Mouse (Mus musculus): ENCODE measurements at regions not wholly inside any gene's neighbourhood (a gene's known extent, or its start where the extent isn't known, plus 50 kb on each side); places are given as distances from the start of the nearest gene placed in this dataset.

DNA sequence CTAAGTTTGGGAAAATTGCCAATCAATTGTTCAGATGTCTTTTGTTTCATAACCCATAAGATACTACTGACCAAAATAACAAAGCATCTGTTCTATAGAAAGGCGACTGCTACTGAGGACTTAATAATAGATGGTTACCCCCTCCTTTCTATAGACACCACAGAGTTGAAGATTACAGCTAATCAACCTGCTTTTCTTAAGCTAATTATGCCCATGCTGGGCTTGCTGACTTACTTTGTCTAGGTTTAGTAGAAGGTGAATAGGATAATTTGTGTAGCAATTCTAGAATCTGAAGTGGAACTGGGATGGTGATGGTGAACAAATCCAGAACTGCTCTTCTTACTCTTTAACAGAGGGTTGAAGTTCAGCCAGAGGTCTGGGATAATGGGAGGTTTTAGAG, 53.8 kb upstream of the Tbx18 start:
- Histone ChIP-seq H3K4me2 (replicated peaks) (no peak overlapping the region), H3K27ac (no peak overlapping the region), H3K36me3 (no peaks in the 10 kb centered on the region), H3K9me3 (no peaks in the 10 kb centered on the region), H3K27me3 (replicated peaks) (no peaks in the 10 kb centered on the region), H3K4me3 (replicated peaks) (no peak overlapping the region), H3K9ac (no peak overlapping the region), H3K4me1 (replicated peaks) (no peaks in the 10 kb centered on the region)
- WGBS = 73% methylated on average over 1 of the region's 1 CpGs
- no peak for ATAC-seq

DNA sequence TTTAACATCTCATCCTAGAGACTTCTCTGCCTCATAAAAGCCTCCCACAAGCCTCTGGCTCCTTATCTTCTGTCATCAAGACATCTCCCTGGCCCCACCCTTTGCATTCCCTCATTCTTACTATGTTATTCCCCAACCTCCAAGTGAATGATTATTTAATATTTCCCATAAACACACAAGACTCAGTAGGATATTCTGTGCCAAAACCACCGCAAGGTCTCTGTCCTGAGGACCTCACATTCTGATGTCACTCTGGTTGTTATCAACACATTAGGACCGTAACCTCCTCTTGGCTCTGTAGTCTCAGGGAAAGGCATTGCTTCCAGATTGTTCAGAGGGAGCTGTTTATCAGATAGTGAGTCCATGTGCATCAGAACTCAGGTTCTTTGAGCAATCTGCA, 80.7 kb upstream of the Tbx18 start:
- Histone ChIP-seq H3K4me3 (replicated peaks) (no peak overlapping the region), H3K27ac (no peak overlapping the region), H3K36me3 (no peaks in the 10 kb centered on the region), H3K27me3 (replicated peaks) (no peaks in the 10 kb centered on the region), H3K9ac (no peak overlapping the region), H3K4me2 (replicated peaks) (no peak overlapping the region), H3K9me3 (no peaks in the 10 kb centered on the region), H3K4me1 (replicated peaks) (no peaks in the 10 kb centered on the region)
- 55% methylated on average over 2 of the region's 2 CpGs for WGBS
- ATAC-seq = no peak

GRCm38 (mm10) chr9:87822276-87822675, 91.2 kb upstream of the Tbx18 start:
- H3K4me3 ChIP-seq (replicated peaks) = no peak overlapping the region
- no peak overlapping the region for H3K27ac ChIP-seq
- H3K9ac ChIP-seq = no peak overlapping the region
- H3K27me3 ChIP-seq (replicated peaks) = no peaks in the 10 kb centered on the region
- no peak overlapping the region for H3K4me2 ChIP-seq (replicated peaks)
- H3K9me3 ChIP-seq = no peaks in the 10 kb centered on the region
- no peaks in the 10 kb centered on the region for H3K4me1 ChIP-seq (replicated peaks)
- no peaks in the 10 kb centered on the region for H3K36me3 ChIP-seq
- ATAC-seq = no peak
- WGBS = 77% methylated on average over 5 of the region's 5 CpGs

GRCm38 (mm10) chr9:87824691-87825230, 93.7 kb upstream of the Tbx18 start:
- no peaks in the 10 kb centered on the region for H3K36me3 ChIP-seq
- H3K9ac ChIP-seq = no peak overlapping the region
- no peak overlapping the region for H3K27ac ChIP-seq
- H3K4me3 ChIP-seq (replicated peaks) = no peak overlapping the region
- no peaks in the 10 kb centered on the region for H3K9me3 ChIP-seq
- no peaks in the 10 kb centered on the region for H3K27me3 ChIP-seq (replicated peaks)
- H3K4me1 ChIP-seq (replicated peaks) = no peaks in the 10 kb centered on the region
- ATAC-seq = no peak
- no peak overlapping the region for H3K4me2 ChIP-seq (replicated peaks)
- WGBS = 73% methylated on average over 8 of the region's 8 CpGs

DNA sequence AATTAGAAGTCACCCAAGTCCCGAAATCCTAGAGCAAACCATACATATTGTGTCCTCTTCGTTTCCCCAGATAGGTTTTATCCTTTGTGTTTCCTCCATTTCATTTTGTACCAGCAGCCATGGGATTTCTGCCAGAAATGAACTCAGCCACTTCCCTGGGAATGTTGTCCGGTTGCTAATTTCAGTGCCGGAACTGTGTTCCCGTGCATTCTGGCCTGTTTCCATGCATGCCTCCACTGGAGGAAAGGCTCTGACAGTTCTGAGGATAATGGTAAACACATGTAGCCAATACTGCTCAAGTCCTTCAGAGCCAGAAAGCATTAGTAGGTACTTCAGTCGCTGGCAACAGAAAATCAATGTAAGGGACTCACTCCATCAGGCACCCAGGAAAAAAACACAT, 112.8 kb upstream of the Tbx18 start:
- no peak overlapping the region for H3K27ac ChIP-seq
- no peak overlapping the region for H3K4me3 ChIP-seq (replicated peaks)
- WGBS = 47% methylated on average over 6 of the region's 6 CpGs
- no peaks in the 10 kb centered on the region for H3K4me1 ChIP-seq (replicated peaks)
- no peaks in the 10 kb centered on the region for H3K27me3 ChIP-seq (replicated peaks)
- H3K36me3 ChIP-seq = no peaks in the 10 kb centered on the region
- ATAC-seq = no peak
- H3K9me3 ChIP-seq = no peaks in the 10 kb centered on the region
- H3K9ac ChIP-seq = no peak overlapping the region
- no peak overlapping the region for H3K4me2 ChIP-seq (replicated peaks)

DNA sequence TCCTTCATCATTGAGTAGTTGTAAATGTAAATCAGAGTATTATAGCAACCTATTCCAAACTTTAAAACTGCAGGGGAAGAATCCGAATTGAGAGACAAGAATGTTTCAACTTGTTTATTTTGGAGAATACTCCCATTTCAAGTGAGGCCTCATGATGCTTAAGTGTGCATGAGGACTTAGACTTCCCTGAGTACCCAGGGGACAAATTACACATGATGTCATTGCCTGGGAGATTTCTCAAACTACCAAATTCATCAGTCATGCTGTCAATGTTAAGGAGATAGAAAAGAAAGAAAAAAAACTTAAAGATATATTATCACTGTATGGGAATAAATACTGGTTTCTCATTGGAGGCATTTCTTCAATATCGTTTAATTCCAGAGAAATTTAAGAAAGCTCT, 113.4 kb upstream of the Tbx18 start:
- no peaks in the 10 kb centered on the region for H3K36me3 ChIP-seq
- no peaks in the 10 kb centered on the region for H3K27me3 ChIP-seq (replicated peaks)
- ATAC-seq = no peak
- no peak overlapping the region for H3K4me2 ChIP-seq (replicated peaks)
- no peaks in the 10 kb centered on the region for H3K4me1 ChIP-seq (replicated peaks)
- H3K27ac ChIP-seq = no peak overlapping the region
- no peak overlapping the region for H3K9ac ChIP-seq
- 68% methylated on average over 2 of the region's 2 CpGs for WGBS
- no peak overlapping the region for H3K4me3 ChIP-seq (replicated peaks)
- no peaks in the 10 kb centered on the region for H3K9me3 ChIP-seq

DNA sequence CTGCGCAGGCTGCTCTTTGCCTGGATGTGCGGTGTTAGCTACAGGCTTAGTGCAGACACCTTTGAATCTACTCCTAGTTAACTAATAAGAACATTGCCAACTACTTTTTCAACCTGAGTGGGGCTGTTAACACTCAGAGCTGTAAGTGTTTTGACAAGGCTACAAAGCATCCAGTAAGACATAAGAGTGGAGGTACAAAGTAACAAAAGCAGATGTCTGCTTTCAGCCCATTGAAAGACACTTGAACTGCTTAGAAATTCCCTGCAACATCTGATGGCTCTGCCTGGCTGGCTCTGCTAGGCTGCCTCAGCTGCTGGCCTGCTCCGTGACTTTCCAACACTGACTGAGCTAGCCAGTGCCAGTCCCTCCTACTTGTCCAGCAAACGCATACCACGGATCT, 117.8 kb upstream of the Tbx18 start:
- Histone ChIP-seq H3K27ac (no peak overlapping the region), H3K4me2 (replicated peaks) (no peak overlapping the region), H3K36me3 (no peaks in the 10 kb centered on the region), H3K4me1 (replicated peaks) (no peaks in the 10 kb centered on the region), H3K9me3 (no peaks in the 10 kb centered on the region), H3K27me3 (replicated peaks) (no peaks in the 10 kb centered on the region), H3K4me3 (replicated peaks) (no peak overlapping the region), H3K9ac (no peak overlapping the region)
- no peak for ATAC-seq
- WGBS = 61% methylated on average over 5 of the region's 5 CpGs

DNA sequence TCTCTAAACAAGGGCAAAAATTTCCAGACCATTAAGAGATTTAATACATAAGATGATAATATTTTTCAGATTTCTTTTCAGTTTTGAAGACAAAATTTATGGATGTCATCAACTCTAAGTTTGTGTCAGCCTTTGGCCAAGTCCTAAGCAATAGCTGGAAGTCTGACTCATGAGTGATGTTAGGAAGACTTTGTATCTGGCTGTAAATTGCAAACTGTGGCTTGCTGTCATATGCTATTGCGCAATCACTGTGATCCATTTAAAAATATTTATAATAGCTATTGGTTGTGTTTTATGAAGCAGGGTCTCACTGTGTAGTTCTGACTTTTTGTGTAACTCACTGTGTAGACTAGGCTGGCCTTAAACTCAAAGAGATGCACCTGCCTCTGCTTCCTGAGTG, 119.1 kb upstream of the Tbx18 start:
- Histone ChIP-seq H3K4me3 (replicated peaks) (no peak overlapping the region), H3K27me3 (replicated peaks) (no peaks in the 10 kb centered on the region), H3K9ac (no peak overlapping the region), H3K9me3 (no peaks in the 10 kb centered on the region), H3K4me1 (replicated peaks) (no peaks in the 10 kb centered on the region), H3K36me3 (no peaks in the 10 kb centered on the region), H3K27ac (no peak overlapping the region), H3K4me2 (replicated peaks) (no peak overlapping the region)
- WGBS = 90% methylated on average over 1 of the region's 1 CpGs
- ATAC-seq = no peak

- Histone ChIP-seq H3K9ac (no peak overlapping the region), H3K9me3 (no peaks in the 10 kb centered on the region), H3K4me2 (replicated peaks) (no peak overlapping the region), H3K4me1 (replicated peaks) (no peaks in the 10 kb centered on the region), H3K4me3 (replicated peaks) (no peak overlapping the region), H3K36me3 (no peaks in the 10 kb centered on the region), H3K27me3 (replicated peaks) (no peaks in the 10 kb centered on the region), H3K27ac (no peak overlapping the region)
- ATAC-seq = no peak
- WGBS = 57% methylated on average over 1 of the region's 1 CpGs
Observed at GRCm38 (mm10) chr9:87861588-87861987, 130.5 kb upstream of the Tbx18 start.

- Histone ChIP-seq H3K9ac (no peak overlapping the region), H3K4me1 (replicated peaks) (no peaks in the 10 kb centered on the region), H3K4me3 (replicated peaks) (no peak overlapping the region), H3K4me2 (replicated peaks) (no peak overlapping the region), H3K9me3 (no peaks in the 10 kb centered on the region), H3K36me3 (no peaks in the 10 kb centered on the region), H3K27ac (no peak overlapping the region), H3K27me3 (replicated peaks) (no peaks in the 10 kb centered on the region)
- ATAC-seq = no peak
- 87% methylated on average over 6 of the region's 6 CpGs for WGBS
Observed at GRCm38 (mm10) chr9:87865236-87865635, 134.2 kb upstream of the Tbx18 start.

- WGBS = 86% methylated on average over 6 of the region's 6 CpGs
- Histone ChIP-seq H3K9ac (no peak overlapping the region), H3K36me3 (no peaks in the 10 kb centered on the region), H3K4me1 (replicated peaks) (no peaks in the 10 kb centered on the region), H3K27ac (no peak overlapping the region), H3K4me2 (replicated peaks) (no peak overlapping the region), H3K4me3 (replicated peaks) (no peak overlapping the region), H3K9me3 (no peaks in the 10 kb centered on the region), H3K27me3 (replicated peaks) (no peaks in the 10 kb centered on the region)
- no peak for ATAC-seq
Observed at GRCm38 (mm10) chr9:87872384-87872905, 141.4 kb upstream of the Tbx18 start.

DNA sequence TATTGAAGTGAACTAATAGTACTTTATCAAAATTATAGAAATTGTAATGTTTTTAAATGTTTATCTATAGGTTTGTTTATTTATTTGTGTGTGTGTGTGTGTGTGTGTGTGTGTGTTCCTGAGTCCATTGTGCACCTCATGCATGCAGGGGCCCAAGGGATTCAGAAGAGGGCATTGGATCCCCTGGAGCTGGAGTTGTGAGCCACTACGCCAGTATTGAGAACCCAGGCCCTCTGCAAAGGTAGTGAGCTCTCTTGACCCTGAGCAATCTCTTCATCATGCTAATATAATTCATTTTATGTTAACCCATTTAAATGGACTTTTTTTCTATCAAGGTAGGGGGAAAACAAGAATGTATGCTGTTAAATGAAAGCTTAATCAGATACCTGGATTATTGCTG, 151.5 kb upstream of the Tbx18 start:
- Histone ChIP-seq H3K27me3 (replicated peaks) (no peaks in the 10 kb centered on the region), H3K4me3 (replicated peaks) (no peak overlapping the region), H3K9me3 (no peaks in the 10 kb centered on the region), H3K27ac (no peak overlapping the region), H3K4me1 (replicated peaks) (no peaks in the 10 kb centered on the region), H3K4me2 (replicated peaks) (no peak overlapping the region), H3K9ac (no peak overlapping the region), H3K36me3 (no peaks in the 10 kb centered on the region)
- 64% methylated on average over 1 of the region's 1 CpGs for WGBS
- ATAC-seq = no peak

DNA sequence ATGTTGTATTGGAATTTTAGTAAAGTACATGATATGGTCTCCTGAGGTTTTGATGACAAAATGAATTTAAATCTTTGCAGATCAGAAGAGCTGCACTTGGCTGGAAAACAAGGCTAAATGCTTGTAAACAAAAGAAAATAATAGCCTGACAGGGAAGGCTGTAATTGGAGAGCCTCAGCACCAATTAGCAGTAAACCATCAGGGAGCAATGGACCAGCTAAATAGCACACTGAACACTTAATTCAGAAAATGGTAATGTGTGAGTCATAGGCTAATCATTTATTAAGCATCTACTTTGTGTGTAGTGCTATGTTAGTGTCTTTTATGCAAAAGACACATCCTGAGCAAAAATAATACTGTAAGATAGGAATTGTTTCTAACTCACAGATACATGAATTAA, 152.0 kb upstream of the Tbx18 start:
- Histone ChIP-seq H3K9ac (no peak overlapping the region), H3K4me3 (replicated peaks) (no peak overlapping the region), H3K4me2 (replicated peaks) (no peak overlapping the region), H3K27ac (no peak overlapping the region), H3K4me1 (replicated peaks) (no peaks in the 10 kb centered on the region), H3K36me3 (no peaks in the 10 kb centered on the region), H3K27me3 (replicated peaks) (no peaks in the 10 kb centered on the region), H3K9me3 (no peaks in the 10 kb centered on the region)
- no peak for ATAC-seq

Data from intestine, embryonic 15.5 days (tissue).